Mouse (Mus musculus): ENCODE data around the gene Fgf8. TPM values are rescaled to one million over a fixed set of nuclear protein-coding genes. Genes with fewer than 3 reads are reported as not detected.

The Fgf8 gene
- total RNA-seq, 1 experiment from 2014 or later = not detected

DNA sequence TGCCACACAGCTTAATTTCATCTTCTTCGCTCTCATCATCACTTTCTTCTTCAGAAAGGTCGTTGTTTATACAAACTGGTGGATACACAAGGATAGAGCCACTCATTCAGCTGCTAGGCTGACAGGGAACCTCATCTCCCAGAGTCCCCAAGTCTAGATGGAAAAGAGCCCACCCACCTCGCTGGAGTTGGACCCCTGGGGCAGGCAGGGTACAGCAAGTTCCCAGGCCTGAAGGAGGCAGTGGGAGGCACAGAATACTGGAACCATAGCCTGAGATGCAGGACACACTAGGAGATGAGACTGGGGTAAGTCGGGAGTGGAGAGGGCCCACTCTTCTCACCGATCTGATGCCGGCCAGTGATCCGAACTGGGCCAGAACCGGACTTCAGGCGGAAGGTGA lies 5.5 kb upstream of the Fgf8 start:
- no peak for DNase-seq

DNA sequence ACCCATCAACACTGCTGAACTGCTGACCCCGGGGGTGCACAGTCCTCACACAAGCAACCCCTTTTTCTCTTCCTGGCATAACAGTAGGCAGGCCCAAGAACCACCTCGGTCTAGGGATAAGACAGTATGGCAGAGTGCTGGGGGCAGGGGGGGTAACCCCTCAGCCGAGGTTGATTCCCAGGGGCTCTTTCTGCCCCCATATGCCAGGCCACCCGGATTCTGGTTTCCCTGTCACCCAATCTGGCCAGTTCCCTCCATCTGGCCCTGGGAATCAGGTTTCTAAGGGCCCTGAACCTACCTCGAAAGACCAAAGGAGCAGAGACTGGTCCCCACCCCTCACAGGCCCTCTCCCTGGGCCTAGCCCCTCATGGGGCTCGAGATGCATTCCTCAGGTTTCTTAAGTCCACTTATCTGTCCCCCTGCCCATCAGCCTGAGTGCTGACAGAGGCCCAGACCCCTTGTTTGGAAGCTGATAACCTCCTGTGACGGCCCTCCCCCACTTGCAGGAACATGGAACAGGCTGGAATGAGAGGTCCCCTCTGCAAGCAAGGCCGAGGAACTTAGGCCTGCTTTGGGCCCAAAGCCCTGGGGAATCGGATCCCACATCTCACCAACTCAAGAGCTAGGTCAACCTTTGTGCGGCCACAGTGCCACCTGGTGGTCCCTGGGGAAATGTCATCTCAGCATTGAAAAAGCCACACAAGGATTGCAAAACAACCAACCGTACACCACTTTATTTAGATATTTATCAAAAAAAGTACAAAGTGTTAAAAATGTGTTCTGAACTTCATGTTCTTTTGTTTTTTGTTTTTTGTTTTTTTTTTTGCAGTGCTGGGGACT lies 4.5 kb upstream of the Fgf8 start:
- peak; percentile 85 for DNase-seq

DNA sequence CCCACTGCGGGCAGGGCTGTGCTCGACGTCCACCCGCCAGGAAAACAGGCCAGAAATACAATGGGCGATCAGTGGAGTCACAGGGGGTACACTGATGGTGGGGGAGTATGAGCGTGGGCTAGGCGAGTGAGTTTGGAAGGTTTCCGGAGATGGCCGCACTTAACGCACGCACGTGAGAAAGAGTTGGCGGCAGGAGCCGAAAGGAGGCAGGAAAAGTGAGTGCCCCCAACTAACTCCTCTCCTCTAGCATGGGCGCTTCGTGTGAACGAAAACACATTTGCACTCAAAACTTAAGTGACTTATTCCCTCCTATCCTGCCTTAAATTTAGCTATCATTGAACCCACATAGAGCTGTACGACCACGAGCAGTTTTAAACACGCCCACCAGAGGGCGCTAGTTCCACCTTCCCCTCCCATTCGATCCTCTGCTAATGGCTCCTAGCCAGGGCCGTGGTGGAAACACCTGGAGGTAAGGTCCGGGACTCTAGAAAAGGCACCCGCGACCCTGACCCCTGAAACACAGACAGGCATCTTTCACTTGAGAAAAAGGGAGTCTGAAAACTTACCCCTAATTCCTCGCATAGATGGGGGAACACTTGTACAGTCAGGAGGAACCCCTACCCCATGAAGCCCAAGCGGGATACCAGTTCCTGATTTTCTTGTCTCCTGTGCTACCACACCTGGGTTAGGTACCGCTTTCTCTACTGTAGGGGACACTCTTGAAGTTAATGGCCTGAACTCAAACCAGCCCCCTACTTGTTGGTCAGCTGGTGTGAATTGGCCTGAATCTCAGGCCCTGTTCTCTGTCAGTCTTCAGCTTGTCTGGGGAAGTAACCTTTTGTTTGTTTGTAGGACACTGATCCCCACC lies 3.7 kb upstream of the Fgf8 start:
- DNase-seq = peak; percentile 79

DNA sequence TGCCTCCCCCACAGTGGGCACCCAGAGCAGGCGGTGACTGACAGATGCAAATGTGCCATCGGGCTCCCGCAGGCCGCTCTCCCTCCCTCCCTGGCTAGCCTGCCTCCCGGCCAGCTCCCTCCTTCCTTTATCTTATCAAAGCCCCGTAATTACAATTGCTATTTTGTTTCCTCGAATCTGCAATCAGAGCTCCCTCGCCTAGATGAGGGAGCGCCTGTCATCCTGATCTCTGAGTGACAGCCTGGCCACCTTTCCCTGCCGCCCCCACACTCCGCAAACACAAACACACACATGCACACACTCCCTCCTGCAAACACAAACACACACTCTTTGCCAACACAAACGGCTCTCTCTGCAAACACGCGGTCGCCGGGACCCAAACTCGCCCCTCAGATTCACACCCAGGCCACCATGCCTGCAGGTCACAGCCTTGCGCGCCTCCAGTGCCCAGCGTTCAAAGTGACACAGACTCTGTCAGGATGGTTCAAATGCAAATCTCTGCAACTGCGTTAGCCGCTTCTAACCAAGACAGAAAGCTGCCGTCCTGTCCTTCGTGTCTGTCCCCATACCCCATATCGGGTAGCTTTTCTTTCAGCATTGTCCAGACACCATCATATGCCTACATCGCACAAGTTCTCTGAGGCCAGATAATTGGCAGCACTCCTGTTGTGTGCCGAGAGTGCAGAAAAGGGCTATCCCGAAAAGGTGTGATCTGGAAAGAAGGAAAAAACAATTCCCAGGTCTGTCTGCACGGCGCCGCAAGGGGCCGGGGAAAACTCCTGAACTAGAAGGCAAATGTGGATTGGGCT lies 2.8 kb upstream of the Fgf8 start:
- no peak for DNase-seq

DNA sequence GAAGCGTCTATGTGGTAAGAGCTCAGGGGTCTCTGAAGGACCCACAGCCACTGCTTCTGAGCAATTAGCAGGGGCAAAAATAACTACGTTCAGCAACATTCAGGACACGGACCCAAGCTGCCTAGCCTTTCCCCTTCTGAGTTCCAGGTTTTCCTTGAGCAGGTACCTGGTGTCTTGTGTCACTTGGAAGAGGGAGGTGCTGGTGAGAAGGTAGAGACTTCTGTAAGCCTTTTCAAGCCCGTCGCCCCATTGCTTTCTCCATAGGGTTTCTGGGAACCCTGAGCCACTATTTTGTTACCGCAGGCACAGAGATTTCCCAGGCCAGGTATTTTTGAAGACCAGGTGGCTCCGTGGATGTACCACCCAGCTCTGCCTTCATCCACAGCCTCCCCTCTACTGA lies 904 bp upstream of the Fgf8 start:
- DNase-seq = no peak

DNA sequence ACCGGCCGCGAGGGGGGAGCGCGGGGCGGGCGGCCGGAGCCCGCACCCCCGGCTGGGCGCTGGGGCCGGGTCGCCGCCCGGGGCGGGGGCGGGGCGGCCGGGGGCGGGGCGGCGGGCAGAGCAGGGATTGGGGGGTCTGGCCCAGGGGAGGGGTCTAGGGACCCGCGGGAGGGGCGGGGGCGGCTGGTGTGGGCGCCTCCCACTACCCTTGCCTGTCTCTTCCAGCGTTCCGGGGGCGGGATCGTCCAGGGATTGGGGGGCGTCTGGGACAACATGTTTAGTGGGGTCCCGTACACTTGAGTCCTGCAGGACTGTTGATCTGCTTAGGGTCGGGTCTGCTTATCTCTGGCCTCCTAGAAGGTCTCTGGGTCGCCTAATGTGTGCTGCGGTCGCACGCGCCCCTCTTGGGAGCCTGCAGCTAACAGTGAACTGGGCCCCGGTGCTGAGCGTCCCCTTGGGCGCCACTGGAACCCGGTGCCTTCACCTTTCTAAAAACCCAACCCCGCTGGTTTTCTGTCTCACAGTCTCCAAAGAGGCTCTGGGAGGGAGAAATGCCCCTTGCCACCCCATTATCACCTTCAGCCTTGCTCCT lies 365 bp upstream of the Fgf8 start:
- no peak for DNase-seq

DNA sequence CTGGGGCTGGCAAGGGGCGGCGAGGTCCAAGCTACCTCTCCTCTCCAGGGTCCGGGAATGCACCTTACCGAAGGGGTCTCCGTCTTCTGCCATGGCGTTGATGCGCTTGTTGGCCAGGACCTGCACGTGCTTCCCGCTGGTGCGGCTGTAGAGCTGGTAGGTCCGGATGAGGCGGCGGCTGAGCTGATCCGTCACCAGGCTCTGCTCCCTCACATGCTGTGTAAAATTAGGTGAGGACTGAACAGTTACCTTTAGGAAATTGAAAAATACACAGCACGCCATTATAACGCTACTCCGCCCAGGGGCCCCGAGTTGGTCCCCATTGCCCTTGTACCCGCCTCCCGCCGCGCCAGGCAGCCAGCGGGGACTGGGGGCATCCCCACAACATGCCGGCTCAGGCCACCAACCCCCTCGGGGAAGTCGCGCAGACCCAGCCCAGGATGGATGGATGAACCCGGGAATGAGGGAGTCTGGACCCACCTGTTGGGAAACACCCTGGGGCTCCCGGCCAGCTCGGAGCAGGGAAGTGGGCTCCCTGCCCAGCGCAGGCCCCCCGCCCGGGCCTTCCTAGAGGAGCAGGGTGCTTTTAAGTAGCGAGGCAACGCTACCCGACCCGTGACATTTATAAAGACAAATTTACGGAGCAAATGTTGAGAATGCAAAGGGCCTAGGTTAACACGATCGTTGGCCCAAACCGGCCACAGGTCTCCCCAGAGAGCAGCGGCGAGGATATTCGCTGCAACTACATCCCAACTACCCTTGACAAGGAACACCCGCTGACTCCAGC lies 1.1 kb downstream of the Fgf8 start:
- DNase-seq = no peak

DNA sequence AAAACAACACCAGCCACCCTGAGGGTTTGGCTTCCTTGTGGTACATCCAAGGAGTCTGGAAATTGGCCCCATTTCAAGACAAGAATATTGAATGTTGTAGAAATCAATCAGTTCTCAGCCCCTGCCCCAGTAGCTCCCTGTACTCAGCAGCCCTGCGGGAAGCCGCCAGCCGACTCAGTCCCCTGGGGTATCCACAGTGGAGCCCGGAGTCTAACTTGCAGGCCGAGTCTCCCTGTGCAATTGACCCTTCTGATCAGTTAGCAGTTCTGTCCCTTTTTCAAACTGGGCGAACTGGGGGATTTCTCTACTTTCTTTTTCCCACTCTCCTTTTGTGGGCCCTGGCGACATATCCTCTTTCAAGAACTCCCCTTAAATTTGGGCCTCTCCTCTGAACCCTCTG lies 1.9 kb downstream of the Fgf8 start:
- no peak for DNase-seq

DNA sequence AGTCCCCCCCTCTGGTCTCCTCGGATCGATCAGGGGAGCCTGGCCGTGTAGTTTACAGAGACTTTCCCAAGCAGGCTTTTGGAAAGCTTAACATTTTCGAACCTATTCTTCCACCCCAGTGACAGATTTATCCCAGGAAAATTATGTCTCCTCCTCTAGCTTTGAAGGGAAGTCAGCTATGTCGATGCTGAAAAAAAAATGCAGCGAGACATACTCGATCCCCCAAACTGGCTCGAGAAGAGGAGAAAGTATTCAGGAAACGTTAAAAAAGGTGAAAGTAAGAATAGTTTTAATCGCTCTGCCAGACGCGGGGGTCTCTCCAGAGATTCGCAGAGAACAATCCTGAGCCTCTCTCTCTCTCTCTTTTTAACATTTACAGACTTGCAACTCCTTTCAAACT lies 2.5 kb downstream of the Fgf8 start:
- no peak for DNase-seq

DNA sequence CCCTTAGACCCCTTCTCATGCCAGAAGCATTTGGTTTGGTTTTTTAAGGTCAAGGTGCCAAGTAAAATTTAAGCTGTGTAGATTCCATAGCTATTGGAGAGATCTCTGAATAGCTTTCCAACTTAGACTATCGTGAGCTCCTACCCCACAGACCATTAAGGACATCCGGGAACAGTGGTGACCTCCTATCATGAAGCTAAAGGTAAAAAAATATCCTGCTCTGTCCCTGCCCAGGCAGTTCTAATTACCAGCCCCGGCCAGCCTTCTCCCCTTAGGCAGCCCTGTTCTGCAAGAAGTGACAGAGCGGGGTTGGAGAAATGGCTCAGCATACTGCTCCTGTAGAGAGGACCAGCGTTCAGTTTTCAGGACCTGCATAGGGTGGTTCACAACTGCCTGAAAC lies 4.2 kb downstream of the Fgf8 start:
- no peak for DNase-seq

DNA sequence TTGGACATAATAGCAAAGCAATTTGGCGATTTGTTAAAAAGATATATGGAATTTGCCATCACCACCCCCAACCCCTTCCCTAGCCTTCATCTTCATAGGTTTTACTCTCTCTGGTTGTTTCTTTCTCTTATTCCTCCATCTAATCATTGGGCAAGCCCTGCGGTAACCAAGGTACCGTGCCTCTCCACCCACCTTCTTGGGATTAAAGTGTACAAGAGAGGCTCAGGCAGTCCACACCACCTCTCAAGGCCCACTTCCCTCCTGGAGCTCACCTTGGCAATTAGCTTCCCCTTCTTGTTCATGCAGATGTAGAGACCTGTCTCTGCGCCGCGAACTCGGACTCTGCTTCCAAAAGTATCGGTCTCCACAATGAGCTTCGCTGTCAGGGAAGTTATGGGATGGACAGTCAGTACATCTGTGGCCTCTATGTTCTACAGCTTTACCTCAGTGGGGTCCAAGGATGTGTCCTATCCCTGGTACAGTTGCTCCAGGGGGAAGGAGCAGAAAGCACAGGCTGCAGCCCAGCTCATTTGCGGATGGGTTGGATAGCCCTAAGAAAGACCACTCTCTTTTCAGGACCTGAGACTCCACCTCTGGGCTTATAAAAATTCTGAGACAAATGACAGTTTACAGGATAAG lies 4.8 kb downstream of the Fgf8 start:
- DNase-seq = no peak

DNA sequence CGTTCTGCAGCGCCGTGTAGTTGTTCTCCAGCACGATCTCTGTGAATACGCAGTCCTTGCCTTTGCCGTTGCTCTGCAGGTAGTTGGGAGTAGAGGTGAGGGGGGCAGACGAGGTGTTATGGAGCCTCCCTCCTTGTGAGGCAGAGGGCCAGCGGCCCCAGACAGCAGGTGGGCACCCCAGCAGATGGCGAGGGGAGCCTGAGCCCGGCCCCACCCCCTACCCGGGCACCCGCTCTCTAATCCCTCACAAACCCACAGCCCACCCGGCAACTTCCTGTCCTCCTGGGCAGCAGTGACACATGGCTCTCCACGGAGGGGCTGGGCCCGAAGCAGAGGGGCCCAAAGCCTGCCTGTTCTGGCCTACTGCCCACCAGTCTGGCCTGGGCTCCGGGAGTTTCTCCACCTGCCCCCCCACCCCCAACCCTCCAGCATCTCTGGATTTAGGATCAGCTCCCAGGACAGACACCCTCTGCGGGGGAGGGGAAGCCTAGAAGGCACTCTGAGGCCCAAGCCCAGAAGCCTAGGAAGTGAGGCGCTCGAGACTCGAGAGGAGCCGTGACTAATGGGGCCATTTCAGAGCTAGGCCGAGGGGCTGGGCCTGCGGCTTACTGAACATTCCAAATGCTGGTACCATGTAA lies 5.4 kb downstream of the Fgf8 start:
- no peak for DNase-seq

DNA sequence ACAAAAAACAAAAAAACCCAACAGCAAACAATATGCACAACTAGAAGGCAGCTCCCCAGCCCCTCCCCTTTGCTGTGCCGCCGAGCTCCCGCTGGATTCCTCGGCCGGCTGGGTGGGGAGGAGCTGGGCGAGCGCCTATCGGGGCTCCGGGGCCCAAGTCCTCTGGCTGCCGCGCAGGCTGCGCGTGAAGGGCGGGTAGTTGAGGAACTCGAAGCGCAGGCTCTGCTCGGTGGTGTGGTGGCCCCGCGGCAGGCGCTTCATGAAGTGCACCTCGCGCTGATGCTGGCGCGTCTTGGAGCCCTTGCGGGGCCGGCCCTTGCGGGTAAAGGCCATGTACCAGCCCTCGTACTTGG lies 5.9 kb downstream of the Fgf8 start:
- peak; percentile 57 for DNase-seq

DNA sequence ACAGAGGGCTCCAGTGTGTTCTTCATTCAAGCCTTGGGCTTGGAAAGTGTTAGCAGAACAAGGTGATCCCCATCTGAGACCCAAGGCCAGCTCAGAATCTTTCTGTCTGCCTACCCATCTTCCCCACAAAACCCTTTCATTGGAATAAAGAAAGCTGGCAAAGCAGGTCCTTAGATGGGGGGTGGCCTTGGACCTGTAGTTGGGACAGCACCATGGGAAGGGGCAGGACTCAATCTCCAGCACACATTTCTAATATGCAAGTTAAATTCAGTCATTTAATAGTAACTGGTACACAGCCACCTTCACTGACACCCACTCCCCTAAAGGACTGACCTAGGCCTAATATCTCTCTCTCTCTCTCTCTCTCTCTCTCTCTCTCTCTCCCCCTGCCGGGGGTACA lies 6.5 kb downstream of the Fgf8 start:
- no peak for DNase-seq

DNA sequence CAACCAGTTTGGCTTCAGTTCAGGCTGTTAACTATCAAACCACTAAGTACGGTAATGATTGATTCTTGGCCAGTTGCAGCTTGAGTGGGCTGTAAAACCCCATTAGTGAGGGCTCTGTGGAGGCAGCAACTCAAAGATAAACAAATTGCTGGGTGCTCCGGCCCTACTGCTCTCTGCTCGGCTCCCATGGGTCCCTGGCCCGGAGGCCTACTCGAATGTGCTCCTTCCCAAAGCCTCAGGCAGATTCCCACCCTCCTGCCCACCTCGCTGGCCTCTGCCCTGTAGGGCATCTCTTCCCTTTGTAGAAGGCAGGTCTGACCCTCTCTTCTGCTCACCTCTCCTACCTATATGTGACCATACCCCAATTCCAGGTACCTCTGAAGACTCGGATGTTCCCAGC lies 8.0 kb downstream of the Fgf8 start:
- DNase-seq = no peak

DNA sequence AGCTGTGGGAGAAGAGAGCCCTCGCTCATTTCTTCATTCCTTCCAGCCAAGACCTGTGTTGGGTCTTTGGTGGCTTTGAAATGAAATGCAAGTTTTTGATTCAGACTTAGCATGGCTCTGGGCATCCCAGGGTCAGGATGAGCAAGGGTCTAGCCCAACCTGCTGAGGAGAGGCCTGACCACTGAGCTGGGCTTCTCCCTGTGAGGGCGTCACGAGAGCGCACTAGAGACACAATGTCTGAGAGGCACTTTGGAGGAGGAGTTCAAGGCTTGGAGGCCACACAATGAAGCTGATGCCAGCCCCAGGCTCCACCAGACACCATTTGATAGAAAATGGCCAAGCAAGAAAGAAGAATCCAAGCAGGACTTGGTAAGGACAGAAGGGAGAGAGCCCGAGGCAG lies 8.5 kb downstream of the Fgf8 start:
- DNase-seq = no peak

DNA sequence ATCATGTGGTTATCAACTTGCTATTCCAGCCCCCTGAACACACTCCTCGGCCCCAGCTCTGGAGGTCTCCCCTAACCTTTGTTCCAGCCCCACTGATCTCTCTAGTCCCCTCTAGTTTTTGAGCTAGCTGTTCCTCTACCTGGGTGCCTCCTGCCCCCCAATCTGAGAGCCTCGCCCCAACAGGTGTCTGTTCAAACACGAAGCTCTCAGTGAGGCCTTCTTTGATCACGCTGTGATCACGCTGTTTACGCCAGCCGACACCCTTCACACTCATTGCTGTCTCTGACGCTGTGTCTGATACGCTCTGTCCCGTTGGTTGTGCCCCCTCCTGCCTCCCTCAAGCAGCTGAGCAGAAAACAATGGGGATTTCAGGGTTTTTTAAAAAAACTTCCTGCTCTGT lies 9.2 kb downstream of the Fgf8 start:
- DNase-seq = no peak

DNA sequence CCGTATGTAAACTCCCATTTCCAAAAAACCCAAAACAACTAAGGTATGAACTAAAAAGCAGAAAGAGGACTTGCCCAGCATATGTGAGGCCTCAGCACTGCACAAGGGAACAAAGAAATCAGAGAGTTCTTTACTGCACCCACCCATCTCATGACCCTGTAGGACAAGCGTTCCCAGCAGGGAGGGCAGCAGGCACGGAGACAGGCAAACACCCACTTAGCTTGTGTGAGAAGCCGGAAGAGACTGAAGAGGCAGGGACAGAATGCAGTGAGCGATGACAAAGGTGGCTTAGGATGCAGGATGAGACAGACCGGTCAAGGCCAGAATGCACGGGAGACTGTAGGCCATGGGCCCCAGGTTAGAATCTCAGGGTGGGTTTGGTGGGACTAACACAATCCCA lies 11.1 kb downstream of the Fgf8 start:
- DNase-seq = no peak

DNA sequence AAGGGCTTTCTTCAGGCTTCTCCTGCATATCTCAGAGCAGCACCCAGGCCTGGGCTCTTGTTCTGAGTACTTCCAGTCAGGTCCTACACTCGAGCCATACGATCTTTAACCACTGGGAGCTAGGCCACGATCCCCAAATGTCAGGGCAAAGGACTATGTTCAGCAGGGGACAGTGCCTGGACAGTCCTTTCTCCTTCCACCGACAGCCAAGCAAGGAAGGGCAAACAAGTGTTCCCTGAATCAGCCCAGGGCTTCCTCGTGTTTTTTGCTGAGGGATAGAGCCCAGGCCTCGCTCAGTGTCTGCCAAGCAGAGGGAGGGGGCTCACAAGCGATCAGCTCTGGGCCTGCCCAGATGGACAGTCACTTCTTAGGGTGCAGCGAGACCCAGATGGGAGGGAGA lies 12.7 kb downstream of the Fgf8 start:
- DNase-seq = no peak

DNA sequence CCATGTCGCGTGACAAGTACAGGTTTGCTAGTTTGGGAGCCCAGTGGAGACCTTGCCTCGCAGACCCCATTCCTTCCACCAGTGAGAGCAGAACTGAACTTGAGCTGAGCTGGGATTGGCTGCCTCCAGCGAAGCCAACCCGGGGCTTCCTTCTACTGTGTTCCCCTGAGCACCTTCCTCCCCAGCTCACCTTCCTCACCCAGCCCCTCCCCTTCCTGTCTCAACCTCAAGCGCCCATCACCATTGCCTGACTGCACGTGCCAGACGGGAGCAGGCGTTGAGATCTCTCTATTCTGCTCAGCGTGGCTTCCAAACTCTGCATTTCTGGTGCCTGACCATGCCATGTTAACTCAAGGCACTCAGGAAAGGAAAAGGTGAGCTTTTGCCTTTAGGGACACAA lies 15.5 kb downstream of the Fgf8 start:
- DNase-seq = no peak
